Mouse (Mus musculus): ENCODE measurements around the gene Khk. TPM values are rescaled to one million over a fixed set of nuclear protein-coding genes. Genes with fewer than 3 reads are reported as not detected.

Khk gene
- polyA plus RNA-seq, 1 experiment from 2014 or later: 8.0 TPM

GRCm38 (mm10) chr5:30914849-30915248, 6.4 kb upstream of the Khk start:
- Histone ChIP-seq H3K36me3 (replicated peaks) (no peaks in the 10 kb centered on the region), H3K9ac (no peak overlapping the region), H3K27me3 (replicated peaks) (no peaks in the 10 kb centered on the region), H3K4me2 (peak overlapping the region; percentile 22; the same call in 1 of the 2 replicates), H3K27ac (no peak overlapping the region), H3K9me3 (no peaks in the 10 kb centered on the region), H3K4me3 (no peak overlapping the region), H3K4me1 (peaks cover 18% of the 10 kb centered on the region)
- no peak for ATAC-seq (replicated peaks)
- 83% methylated on average over 6 of the region's 6 CpGs for WGBS

- no peak overlapping the region for H3K4me3 ChIP-seq
- H3K4me2 ChIP-seq: 0 out of 2 replicates have a peak overlapping the region, but pooled peaks have one; percentile 22
Measured at GRCm38 (mm10) chr5:30915456-30915855, 5.8 kb upstream of the Khk start.

DNA sequence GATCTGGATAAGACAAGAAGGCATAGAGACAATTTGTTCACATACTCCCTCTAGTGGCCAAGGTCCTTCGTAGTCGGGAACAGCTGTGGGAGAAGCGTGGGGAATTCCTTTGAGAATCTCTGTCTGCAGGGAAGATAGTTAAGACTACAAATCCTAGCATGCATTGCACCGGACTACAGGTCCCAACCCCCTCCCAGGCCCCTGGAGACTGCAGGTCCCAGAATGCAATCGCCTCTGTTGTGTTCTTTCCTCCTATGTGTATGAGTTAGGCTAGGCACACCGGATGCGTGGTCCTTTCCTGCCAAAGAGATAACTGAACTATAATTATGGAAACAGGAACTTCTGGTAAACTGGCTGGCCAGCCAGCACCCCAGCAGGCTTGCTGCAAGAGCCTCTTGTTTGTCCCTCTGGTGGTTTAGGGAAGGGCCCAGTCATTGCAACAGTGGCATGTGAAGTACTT, 5.2 kb upstream of the Khk start:
- Histone ChIP-seq H3K27me3 (replicated peaks) (no peaks in the 10 kb centered on the region), H3K9me3 (no peaks in the 10 kb centered on the region), H3K27ac (peak overlapping the region; percentile 51), H3K4me3 (no peak overlapping the region; the same call in 1 of the 2 replicates), H3K4me2 (peak overlapping the region; percentile 31), H3K4me1 (peaks cover 24% of the 10 kb centered on the region), H3K9ac (no peak overlapping the region), H3K36me3 (replicated peaks) (no peaks in the 10 kb centered on the region)
- WGBS: under 1% methylated on average over 7 of the region's 7 CpGs
- ATAC-seq (replicated peaks): peak; percentile 88

More at GRCm38 (mm10) chr5:30915456-30915855, 5.8 kb upstream of the Khk start:
- Histone ChIP-seq H3K9me3 (no peaks in the 10 kb centered on the region), H3K27ac (peak overlapping the region; percentile 34; the same call in 1 of the 2 replicates), H3K27me3 (replicated peaks) (no peaks in the 10 kb centered on the region), H3K9ac (no peak overlapping the region), H3K36me3 (replicated peaks) (no peaks in the 10 kb centered on the region), H3K4me1 (peaks cover 20% of the 10 kb centered on the region)
- 70% methylated on average over 9 of the region's 9 CpGs for WGBS
- ATAC-seq (replicated peaks): peak; percentile 56

DNA sequence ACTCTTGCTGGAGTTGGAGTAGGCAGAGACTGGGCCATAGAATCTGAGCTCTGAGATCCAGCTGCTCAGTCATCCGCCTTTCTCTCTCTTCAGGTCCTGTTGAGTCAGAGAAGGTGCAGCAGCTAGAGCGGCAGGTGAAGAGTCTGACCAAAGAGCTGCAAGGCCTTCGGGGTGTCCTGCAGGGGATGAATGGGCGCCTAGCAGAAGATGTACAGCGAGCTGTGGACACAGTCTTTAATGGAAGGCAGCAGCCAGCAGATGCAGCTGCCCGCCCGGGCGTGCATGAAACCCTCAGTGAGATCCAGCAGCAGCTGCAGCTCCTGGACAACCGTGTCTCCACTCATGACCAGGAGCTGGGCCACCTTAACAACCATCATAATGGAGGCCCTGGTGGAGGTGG, 4.4 kb upstream of the Khk start:
- Histone ChIP-seq H3K36me3 (replicated peaks) (no peaks in the 10 kb centered on the region), H3K9me3 (no peaks in the 10 kb centered on the region), H3K27me3 (replicated peaks) (no peaks in the 10 kb centered on the region), H3K9ac (no peak overlapping the region), H3K27ac (no peak overlapping the region), H3K4me2 (no peak overlapping the region), H3K4me3 (no peak overlapping the region), H3K4me1 (peaks cover 29% of the 10 kb centered on the region)
- no peak for ATAC-seq (replicated peaks)
- WGBS: 94% methylated on average over 9 of the region's 9 CpGs

DNA sequence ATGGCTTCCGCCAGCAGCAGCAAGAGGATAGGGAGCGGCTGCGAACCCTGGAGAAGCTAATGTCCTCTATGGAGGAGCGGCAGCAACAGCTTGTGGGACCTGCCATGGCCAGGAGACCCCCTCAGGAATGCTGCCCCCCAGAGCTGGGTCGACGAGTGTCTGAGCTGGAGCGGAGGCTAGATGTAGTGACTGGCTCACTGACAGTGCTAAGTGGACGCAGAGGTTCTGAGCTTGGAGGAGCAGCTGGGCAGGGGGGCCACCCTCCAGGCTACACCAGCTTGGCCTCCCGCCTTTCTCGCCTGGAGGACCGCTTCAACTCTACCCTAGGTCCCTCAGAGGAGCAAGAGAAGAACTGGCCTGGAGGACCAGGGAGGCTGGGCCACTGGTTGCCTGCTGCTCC, 3.9 kb upstream of the Khk start:
- ATAC-seq (replicated peaks): no peak
- H3K36me3 ChIP-seq (replicated peaks): no peaks in the 10 kb centered on the region
- H3K4me3 ChIP-seq: no peak overlapping the region
- H3K4me2 ChIP-seq: no peak overlapping the region
- H3K9me3 ChIP-seq: no peaks in the 10 kb centered on the region
- H3K27ac ChIP-seq: no peak overlapping the region
- H3K9ac ChIP-seq: no peak overlapping the region
- no peaks in the 10 kb centered on the region for H3K27me3 ChIP-seq (replicated peaks)
- WGBS: 88% methylated on average over 11 of the region's 11 CpGs
- H3K4me1 ChIP-seq: peaks cover 34% of the 10 kb centered on the region

- Histone ChIP-seq H3K4me1 (peaks cover 40% of the 10 kb centered on the region), H3K36me3 (replicated peaks) (no peaks in the 10 kb centered on the region), H3K4me3 (no peak overlapping the region), H3K9me3 (no peaks in the 10 kb centered on the region), H3K27me3 (replicated peaks) (no peaks in the 10 kb centered on the region), H3K9ac (no peak overlapping the region), H3K4me2 (no peak overlapping the region), H3K27ac (no peak overlapping the region)
- ATAC-seq (replicated peaks): no peak
- 82% methylated on average over 31 of the region's 31 CpGs for WGBS
Measured at GRCm38 (mm10) chr5:30917891-30918670, 3.1 kb upstream of the Khk start.

DNA sequence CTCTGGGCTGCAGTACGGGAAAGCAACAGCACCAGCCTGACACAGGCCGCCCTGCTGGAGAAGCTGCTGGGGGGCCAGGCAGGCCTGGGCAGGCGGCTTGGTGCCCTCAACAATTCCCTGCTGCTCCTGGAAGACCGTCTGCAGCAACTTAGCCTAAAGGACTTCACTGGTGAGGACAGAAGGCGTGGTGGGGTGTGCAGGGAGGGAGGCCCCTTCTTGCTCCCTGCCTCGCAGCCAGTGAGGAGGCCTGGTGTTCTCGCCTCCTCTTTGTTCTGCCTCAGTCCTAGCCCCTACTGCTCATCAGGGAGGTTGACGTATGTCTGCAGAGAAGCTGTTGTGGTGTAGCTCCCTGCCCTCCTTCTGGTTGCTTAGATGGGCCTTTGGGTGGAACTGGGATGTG, 2.5 kb upstream of the Khk start:
- Histone ChIP-seq H3K4me2 (no peak overlapping the region), H3K9ac (no peak overlapping the region), H3K9me3 (no peaks in the 10 kb centered on the region), H3K4me1 (peaks cover 35% of the 10 kb centered on the region), H3K4me3 (no peak overlapping the region), H3K27ac (no peak overlapping the region), H3K36me3 (replicated peaks) (no peaks in the 10 kb centered on the region), H3K27me3 (replicated peaks) (no peaks in the 10 kb centered on the region)
- ATAC-seq (replicated peaks): no peak
- 86% methylated on average over 8 of the region's 8 CpGs for WGBS

- Histone ChIP-seq H3K9ac (no peak overlapping the region), H3K27ac (no peak overlapping the region), H3K4me1 (peaks cover 33% of the 10 kb centered on the region), H3K36me3 (replicated peaks) (no peaks in the 10 kb centered on the region), H3K27me3 (replicated peaks) (no peaks in the 10 kb centered on the region), H3K4me2 (no peak overlapping the region), H3K4me3 (no peak overlapping the region), H3K9me3 (no peaks in the 10 kb centered on the region)
- 72% methylated on average over 11 of the region's 11 CpGs for WGBS
- no peak for ATAC-seq (replicated peaks)
Measured at GRCm38 (mm10) chr5:30919831-30920614, 1.2 kb upstream of the Khk start.

DNA sequence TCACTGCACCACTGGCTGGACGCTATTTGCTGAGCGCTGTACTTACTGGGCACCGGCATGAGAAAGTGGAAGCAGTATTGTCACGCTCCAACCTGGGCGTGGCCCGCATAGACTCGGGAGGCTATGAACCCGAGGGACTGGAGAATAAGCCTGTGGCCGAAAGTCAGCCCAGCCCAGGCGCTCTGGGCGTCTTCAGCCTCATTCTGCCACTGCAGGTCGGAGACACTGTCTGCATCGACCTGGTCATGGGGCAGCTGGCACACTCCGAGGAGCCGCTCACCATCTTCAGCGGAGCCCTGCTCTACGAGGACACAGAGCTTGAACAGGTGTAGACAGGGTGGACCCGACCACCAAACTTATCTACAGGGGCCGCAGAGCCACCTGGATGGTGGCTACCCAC, 610 bp upstream of the Khk start:
- 65% methylated on average over 19 of the region's 19 CpGs for WGBS
- no peak overlapping the region for H3K4me3 ChIP-seq
- no peaks in the 10 kb centered on the region for H3K27me3 ChIP-seq (replicated peaks)
- H3K9ac ChIP-seq: no peak overlapping the region
- no peak overlapping the region for H3K27ac ChIP-seq
- H3K4me1 ChIP-seq: peaks cover 28% of the 10 kb centered on the region
- no peak overlapping the region for H3K4me2 ChIP-seq
- peak; percentile 8; the same call in 1 of the 2 replicates for ATAC-seq (replicated peaks)
- no peaks in the 10 kb centered on the region for H3K9me3 ChIP-seq
- no peaks in the 10 kb centered on the region for H3K36me3 ChIP-seq (replicated peaks)

GRCm38 (mm10) chr5:30922581-30923041, 1.4 kb downstream of the Khk start:
- WGBS: 76% methylated on average over 10 of the region's 10 CpGs
- Histone ChIP-seq H3K4me2 (peak overlapping the region; percentile 90), H3K9ac (peak overlapping the region; percentile 55; the same call in 1 of the 2 replicates)

DNA sequence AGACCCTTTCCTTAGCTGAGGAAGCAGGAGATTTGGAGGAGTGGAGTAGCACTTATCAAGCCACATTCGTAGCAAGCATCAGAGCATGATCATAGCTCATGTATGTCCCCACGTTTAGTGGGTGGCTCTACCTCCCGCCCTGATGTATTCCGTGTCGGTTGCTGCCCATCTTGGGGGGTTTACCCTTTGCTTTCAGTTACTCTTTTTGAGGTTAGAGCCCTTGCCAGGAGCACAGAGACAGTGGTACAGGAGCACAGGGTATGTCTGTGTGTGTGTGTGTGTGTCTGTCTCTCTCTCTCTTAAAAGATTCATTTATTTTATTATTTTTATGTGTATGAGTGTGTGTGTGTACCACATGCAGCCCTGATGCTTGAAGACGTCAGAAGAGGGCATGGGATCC, 1.9 kb downstream of the Khk start:
- Histone ChIP-seq H3K27me3 (replicated peaks) (no peaks in the 10 kb centered on the region), H3K4me1 (peaks cover 22% of the 10 kb centered on the region), H3K4me2 (no peak overlapping the region), H3K9ac (no peak overlapping the region), H3K36me3 (replicated peaks) (no peaks in the 10 kb centered on the region), H3K27ac (no peak overlapping the region), H3K4me3 (no peak overlapping the region), H3K9me3 (no peaks in the 10 kb centered on the region)
- 83% methylated on average over 6 of the region's 6 CpGs for WGBS
- ATAC-seq (replicated peaks): no peak

More at GRCm38 (mm10) chr5:30922581-30923041, 1.4 kb downstream of the Khk start:
- Histone ChIP-seq H3K27ac (no peak overlapping the region), H3K36me3 (replicated peaks) (no peaks in the 10 kb centered on the region), H3K4me1 (peaks cover 22% of the 10 kb centered on the region), H3K27me3 (replicated peaks) (no peaks in the 10 kb centered on the region), H3K4me3 (peak overlapping the region; percentile 58), H3K9me3 (no peaks in the 10 kb centered on the region)
- no peak for ATAC-seq (replicated peaks)

DNA sequence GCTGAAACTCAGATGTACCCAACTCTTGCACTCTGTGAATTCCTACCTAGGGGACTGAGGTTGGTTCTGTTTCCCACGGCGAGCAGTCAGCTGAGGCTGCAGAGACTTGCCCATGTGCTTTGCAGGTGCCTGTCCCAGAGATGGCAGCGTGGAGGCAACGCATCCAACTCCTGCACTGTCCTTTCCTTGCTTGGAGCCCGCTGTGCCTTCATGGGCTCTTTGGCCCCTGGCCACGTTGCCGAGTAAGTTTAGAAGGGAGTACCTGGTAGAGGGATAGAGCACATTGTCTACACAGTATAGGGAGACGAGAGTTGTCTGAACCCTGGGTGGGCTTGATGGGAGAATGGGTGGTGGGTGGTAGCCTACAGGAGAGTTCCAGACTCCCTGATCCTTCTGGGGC, 3.4 kb downstream of the Khk start:
- Histone ChIP-seq H3K27me3 (replicated peaks) (no peaks in the 10 kb centered on the region), H3K27ac (no peak overlapping the region), H3K9ac (no peak overlapping the region), H3K36me3 (replicated peaks) (no peaks in the 10 kb centered on the region), H3K4me3 (no peak overlapping the region), H3K4me2 (no peak overlapping the region), H3K9me3 (no peaks in the 10 kb centered on the region), H3K4me1 (peaks cover 22% of the 10 kb centered on the region)
- ATAC-seq (replicated peaks): no peak
- 78% methylated on average over 8 of the region's 8 CpGs for WGBS
